Mouse (Mus musculus) layer of hippocampus, adult 18-20 months (tissue): ENCODE results near the gene Tbc1d1. TPM values are rescaled to one million over a fixed set of nuclear protein-coding genes. Genes with fewer than 3 reads are reported as not detected.
A peak's percentile ranks its signal among the peaks of the same experiment; 100 is the strongest.

Experiments
- DNase-seq, 2 experiments: peaks; one replicate each; pipeline ENCODE4 v3.0.0; 2022; ENCODE audit warnings: low spot score in 2 of 2
- total RNA-seq, 2 experiments: library from RNA; stranded (reverse); gene quantifications; 2 replicates each; pipeline ENCODE4 v1.2.3; 2021

The Tbc1d1 gene
- total RNA-seq, 2 experiments from 2014 or later = 30.2 to 37.0 TPM

GRCm38 (mm10) chr5:64234269-64234985, 78.3 kb downstream of the Tbc1d1 start:
- DNase-seq = no peak

DNA sequence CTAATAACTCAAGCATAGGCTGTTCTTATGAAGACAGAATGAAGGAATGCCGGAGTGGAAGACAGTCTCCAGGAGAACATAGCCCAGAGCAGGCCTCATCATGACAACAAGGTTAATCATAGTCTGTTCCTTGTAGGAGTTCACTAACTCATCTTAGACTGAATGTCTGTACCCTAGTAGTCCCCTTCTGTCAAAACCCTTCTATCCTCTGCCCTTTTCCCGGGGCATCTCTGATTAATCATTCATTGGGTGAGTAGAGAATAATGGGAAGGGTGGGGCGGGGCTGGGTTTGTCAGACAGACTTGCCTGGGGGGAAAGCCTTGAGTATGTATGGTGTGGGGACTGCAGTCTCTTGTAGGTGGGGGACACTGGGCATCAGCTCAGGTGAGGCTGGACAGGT, 79.1 kb downstream of the Tbc1d1 start:
- no peak for DNase-seq

GRCm38 (mm10) chr5:64236561-64236960, 80.5 kb downstream of the Tbc1d1 start:
- no peak for DNase-seq

- no peak for DNase-seq
These were observed 81.2 kb downstream of the Tbc1d1 start for GRCm38 (mm10) chr5:64237263-64237662.

DNA sequence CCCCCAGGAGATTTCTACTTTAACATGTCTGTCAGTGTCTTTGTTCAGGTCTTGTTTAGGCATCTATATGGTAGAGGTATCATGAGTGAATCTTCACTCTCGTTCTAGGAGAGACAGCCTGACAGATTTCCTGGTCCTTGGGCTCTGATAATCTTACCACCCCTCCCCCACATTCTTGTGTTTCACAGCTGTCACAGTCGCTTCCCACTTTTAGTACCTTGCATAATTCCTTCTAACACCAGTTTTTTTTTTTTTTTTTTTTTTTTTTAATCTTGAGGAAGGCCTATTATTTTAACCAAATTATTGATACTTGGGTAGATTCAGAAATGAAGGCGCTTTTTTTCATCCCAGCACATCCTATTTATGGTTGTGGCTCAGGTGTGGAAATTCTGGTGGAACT, 81.6 kb downstream of the Tbc1d1 start:
- no peak for DNase-seq

DNA sequence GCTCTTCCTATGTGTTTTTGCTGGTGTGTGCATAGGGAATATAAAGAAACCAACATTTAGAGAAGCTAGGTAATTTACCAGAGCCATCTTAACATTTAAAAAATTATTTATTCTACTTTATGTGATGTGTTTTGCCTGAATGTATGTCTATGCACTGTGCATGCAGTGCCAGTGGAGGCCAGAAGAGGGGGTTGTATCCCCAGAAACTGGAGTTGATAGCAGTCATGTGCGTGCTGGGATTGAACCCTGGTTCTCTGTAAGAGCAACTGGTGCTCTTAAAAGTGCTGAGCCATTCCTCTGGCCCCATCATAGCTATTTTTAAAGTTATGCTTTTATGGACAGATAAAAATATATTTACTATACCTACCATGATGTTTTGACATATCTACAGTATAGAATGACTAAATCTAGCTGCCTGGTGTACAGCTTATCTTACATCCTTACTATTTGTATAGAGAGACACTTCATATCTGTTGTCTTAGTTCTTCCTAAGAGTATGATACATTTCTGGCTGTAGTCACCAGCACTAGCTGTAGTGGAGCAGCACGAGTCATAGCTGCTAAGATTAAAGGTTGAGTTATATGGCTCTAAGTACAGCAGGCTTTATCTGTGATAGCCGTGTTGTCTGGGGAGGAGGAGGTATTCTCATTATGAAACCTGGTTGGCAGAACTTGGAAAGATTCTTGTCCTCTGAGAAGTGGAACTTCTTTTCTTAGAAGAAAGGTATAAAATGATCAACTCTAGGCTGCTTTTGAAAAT, 83.0 kb downstream of the Tbc1d1 start:
- no peak for DNase-seq

DNA sequence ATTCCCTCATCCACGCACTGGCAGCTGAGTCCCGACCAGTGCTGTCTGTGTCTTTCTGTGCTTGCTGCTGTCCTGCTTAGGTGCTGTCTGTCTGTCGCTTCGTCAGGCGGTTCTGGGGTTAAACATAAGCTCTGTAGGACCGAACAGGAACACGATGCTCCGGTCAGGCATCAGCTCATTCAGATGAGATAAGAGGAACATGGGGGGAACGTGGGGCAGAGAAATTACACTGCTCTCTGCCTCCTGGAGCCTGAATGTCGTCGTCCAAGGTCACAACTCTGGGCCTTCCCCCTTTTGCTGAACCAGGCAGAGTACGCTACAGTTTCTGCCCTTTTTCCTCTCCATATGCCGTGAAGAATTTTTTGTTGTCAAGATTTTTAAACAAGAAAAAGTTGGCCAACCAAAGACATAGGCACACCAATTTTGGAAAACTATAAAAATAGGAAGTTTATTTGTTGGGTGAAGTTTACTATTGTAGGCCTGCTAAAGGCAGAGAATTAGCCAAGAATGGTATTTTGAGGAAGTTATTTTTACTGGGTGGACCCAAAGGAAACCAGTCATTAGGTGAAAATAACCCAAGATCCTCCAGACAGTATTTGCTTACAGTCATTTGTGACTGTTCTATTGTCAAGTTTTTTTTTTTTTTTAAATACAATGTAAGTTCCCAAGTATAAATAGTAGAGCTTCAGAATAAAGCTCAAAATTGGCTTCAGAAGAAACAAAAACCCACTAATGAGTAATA, 85.0 kb downstream of the Tbc1d1 start:
- DNase-seq = no peak

- no peak for DNase-seq
These were observed 85.8 kb downstream of the Tbc1d1 start for GRCm38 (mm10) chr5:64241867-64242266.

GRCm38 (mm10) chr5:64242795-64243455, 86.8 kb downstream of the Tbc1d1 start:
- DNase-seq = no peak

DNA sequence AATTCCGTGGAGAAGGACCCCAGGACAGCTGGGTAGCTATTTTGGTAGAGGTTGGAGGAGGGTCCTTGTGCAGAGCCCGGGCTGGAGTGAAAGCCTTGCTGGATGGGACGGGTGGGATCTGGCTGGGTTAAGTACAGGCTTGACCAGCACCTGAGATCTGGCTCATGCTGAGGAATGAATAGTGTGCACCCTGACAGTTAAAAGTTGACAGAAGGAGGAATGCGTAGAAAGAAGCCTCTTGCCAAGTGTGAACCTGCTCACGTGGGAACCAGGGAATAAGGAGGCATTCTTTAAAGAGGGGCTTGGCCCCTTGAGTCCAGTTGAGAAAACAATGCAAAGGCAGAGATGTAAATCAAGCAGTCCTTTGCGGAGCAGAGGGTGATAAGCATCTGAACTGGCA, 87.6 kb downstream of the Tbc1d1 start:
- DNase-seq = no peak

GRCm38 (mm10) chr5:64244283-64244682, 88.2 kb downstream of the Tbc1d1 start:
- no peak for DNase-seq

- no peak for DNase-seq
These were observed 88.6 kb downstream of the Tbc1d1 start for GRCm38 (mm10) chr5:64244745-64245144.

DNA sequence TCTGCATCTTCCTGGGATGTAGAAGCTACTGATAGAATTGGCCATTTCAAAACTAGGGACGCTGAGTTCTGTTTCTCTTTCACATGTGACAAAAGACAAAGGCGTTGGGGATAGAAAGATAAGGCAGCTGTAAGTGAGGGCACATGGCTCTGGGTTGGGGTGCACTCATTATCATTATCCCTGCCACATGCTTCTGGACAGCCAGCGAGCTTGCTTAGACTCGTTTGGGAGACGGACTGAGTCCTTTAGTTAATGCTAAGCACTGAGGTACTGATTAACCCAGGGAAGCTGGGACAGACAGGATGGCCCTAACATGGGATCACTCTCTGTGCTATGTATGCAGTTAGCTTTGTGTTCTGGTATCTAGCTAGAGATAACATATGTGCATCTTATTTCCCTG, 95.3 kb downstream of the Tbc1d1 start:
- DNase-seq = no peak

DNA sequence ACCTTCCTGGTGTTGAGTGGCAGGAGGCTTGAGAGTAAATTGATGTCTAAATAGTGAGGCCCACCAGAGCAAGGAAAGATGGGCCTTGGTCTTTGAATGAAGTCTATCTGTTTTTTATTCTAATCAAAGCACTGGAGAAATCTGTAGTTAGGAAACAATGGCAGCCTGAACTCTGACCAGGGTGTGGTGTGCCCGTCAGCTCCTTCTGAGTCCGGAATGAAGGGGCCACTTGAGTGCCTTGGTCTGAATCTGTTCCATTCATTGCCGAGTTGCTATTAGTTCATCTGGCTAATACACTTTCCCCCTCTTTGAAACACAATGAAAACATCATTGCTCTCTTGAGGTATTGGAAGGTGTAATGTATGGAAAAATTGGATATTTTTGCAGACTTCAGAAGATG, 98.2 kb downstream of the Tbc1d1 start:
- no peak for DNase-seq

GRCm38 (mm10) chr5:64254988-64255387, 98.9 kb downstream of the Tbc1d1 start:
- DNase-seq = no peak

DNA sequence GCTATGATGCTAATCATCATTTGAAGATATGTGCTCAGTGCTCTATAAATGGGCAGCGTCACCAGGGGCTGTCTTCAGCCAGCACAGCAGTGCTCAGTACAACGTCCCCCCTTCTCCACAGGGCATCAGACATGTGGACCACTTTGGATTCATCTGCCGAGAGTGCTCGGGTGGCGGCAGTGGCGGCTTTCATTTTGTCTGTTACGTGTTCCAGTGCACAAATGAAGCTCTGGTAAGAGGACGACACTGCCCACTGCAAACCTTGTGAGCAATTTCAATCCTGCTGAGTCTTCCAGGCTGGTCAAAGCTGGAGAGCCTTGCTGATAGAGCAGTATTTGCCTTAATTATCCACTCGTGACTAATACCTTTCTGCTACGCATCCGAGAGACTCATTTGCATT, 107.2 kb downstream of the Tbc1d1 start:
- no peak for DNase-seq

DNA sequence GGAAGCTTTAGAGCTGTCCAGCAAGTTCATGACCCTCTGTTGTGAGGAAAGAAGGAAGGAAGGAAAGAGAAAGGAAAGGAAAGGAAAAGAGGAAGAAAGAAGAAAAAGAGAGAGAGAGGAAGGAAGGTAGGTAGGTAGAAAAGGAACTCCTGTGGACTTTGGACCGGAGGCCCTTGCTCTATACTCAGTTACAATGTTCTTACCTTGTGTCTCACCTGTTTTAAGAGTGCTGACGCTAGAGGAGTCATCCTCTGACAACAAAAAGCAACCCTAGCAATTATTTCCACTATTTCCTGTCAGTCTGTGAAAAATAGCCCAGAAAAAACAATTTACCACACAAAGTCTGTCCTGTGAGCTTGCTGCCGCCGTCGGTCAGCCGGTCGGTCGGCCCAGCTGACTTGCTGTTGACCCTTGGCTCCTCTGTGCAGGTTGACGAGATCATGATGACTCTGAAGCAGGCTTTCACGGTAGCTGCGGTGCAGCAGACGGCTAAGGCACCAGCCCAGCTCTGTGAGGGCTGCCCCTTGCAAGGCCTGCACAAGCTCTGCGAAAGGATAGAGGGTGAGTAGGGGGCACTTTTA, 107.9 kb downstream of the Tbc1d1 start:
- no peak for DNase-seq

DNA sequence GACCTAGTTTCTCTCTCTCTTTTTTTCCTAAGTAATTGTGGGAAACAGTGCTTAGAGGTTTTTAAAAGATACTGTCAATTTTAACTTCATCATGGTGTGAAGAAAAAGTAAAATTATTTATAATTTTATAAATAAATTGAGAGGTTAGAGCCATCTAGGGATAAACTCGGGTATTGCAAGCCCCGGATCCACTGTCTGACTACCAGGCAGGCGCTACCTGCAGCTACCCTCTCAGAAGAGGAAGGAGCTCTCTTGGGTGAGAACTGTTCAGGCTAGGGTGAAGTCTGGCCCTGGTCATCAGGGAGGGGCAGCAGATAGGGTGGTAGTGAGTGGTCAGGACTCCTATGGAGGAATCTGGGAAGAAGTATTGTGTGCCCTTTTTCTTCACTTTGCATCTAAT, 109.0 kb downstream of the Tbc1d1 start:
- peak in 1 of 2 experiments; percentile 70 for DNase-seq

GRCm38 (mm10) chr5:64265906-64266305, 109.8 kb downstream of the Tbc1d1 start:
- no peak for DNase-seq

DNA sequence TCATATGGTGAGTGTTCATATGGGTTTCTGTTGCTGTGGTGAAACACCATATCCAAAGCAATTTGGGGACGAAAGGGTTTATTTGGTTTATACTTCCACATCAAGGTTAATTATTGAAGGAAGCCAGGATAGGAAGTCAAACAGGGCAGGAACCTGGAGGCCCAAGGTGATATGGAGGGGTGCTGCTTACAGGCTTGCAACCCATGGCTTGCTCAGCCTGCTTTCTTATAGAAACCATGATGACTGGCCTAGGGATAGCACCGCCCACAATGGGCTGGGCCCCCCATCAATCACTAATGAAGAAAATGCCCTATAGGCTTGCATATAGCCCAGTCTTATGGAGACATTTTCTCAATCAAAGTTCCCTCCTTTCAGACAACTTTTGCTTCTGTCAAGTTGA, 110.4 kb downstream of the Tbc1d1 start:
- no peak for DNase-seq

DNA sequence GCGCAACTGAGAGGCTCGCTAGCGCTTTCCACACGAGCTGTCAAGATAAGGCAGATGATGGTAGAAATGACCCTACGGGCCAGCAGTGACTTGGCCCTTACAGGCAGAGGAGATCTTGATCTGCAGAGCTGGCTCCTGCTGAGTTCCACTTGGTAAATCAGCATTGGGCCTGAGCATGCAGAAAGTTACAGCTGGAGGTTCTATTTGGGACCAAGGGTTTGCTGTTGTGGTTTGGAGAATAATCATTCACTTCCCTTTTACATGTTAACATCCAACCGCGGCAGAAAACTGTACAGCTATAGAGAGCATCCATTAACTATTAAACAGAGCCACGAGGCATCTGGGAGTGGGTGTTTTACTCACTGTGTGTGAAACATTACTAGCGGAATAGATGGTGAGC, 111.2 kb downstream of the Tbc1d1 start:
- no peak for DNase-seq
